Mouse (Mus musculus) liver, postnatal 0 days (tissue): ENCODE measurements around the gene 1810024B03Rik.

Experiments used
- CTCF ChIP-seq: sonication (generic); IDR thresholded peaks from 2 replicates; pipeline ENCODE4 v1.5.1; 2016; ENCODE audit warnings: antibody characterized with exemption, low read depth
- EP300 ChIP-seq: IDR thresholded peaks from 2 replicates; pipeline ENCODE4 v1.6.1; 2016; ENCODE audit warnings: antibody characterized with exemption, low read depth, mild to moderate bottlenecking

DNA sequence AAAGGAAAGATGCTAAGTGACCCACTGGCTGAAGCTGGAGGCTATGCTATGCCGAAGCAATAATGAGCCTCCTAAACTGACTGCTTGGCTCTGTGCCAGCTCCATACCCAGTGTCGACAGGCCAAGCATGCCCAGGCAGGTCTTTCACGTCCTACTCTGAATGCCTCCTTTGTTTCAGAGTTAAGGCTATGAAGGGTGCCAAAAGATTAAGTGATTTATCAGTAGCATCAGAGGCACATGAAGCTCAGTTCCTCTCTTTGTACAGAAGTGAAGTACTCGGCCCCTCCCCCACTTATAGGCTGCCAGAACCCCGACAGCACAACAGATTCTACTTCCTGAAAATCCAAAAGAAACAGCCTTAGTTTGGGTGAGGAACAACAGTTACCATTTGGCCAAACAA lies 71.1 kb downstream of the 1810024B03Rik start:
- TF ChIP-seq CTCF (no peak), EP300 (no peak)
